Mouse (Mus musculus): ENCODE measurements around the gene Rxrg. TPM values are rescaled to one million over a fixed set of nuclear protein-coding genes. Genes with fewer than 3 reads are reported as not detected.

Gene Rxrg
- polyA plus RNA-seq, 1 experiment from 2014 or later, result 0.53 TPM

Other genes starting within 250 kb of the Rxrg start
- gene Aldh9a1, start 248.4 kb upstream of the Rxrg start, polyA plus RNA-seq (2015; fragmentation: Nextera tagmentation; extraction: Ambion mirVana), result 74.4 and 75.8 TPM in 2 replicates
- gene Mgst3, start 204.5 kb upstream of the Rxrg start, polyA plus RNA-seq (2015; fragmentation: Nextera tagmentation; extraction: Ambion mirVana), result 316 and 338 TPM in 2 replicates
- 0.12 TPM in 1 of 2 replicates, not detected in the other for gene Lrrc52, start 131.6 kb upstream of the Rxrg start, polyA plus RNA-seq (2015; fragmentation: Nextera tagmentation; extraction: Ambion mirVana)
- 0.02 and 0.04 TPM in 2 replicates for gene Lmx1a, start 90.9 kb downstream of the Rxrg start, polyA plus RNA-seq (2015; fragmentation: Nextera tagmentation; extraction: Ambion mirVana)